Mouse (Mus musculus) bone marrow macrophage, adult 2 months (primary cell): ENCODE results near the gene Pcbp1.

Experiments used
- CTCF ChIP-seq: IDR thresholded peaks from 2 replicates; pipeline ENCODE4 v1.5.1; 2012; ENCODE audit warnings: low read depth, mild to moderate bottlenecking, low read length, moderate library complexity
- POLR2A ChIP-seq: IDR thresholded peaks from 2 replicates; pipeline ENCODE4 v1.6.1; 2012; ENCODE audit warnings: mild to moderate bottlenecking, low read depth, low read length, borderline replicate concordance

GRCm38 (mm10) chr6:86523242-86523754 lies 2.8 kb downstream of the Pcbp1 start:
- TF ChIP-seq POLR2A: no peak
- TF ChIP-seq CTCF: no peak
